Mouse (Mus musculus) liver, adult (tissue): ENCODE results near the gene Mxd3.

ENCODE experiments used
- GATA4 ChIP-seq: IDR thresholded peaks from 2 replicates; pipeline ENCODE4 v1.6.1; 2014; ENCODE audit warnings: mild to moderate bottlenecking, low read length; ENCODE audit not compliant: insufficient replicate concordance

The Mxd3 gene

DNA sequence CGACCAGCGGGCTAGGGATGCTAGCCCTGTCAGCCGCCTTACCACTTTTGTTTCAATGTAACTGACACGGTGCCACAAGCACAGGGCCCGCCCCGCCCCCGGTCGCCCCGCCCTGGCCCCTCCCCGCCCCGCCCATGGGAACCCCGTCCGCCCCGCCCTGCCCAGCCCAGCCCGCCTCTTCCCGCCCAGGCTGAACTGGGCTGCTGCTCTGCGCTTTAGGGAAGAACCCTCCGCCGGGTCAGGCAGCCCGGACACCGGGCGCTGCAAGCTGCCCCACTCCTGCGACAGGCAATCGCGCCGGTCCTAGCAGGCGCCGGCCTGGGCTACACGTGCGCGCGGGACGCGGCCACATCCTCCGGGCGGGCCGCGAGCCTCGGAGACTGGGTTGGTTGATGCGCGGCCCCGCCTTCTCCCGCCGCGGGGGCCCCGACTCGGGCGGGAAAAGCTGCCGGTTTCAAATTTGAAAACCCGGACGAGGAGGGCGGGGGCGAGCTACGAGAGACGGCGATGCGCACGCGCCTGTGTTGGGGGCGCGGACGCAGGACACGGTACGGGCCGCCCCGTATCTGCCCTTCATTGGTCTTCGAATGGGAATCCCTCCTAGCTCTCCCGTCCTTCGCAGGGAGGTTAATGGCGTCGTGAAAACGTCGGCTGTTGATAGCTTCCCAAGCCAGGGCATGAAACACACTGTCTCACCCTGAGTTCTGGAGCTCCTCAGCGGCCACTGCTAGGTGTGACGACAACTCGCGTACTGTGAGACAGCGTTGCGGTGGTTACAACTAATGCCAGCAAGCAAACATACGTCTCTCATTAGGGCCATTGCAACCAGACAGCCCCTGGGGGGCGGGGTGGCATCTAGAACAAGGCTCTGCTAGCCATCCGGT is at the start of gene Mxd3:
Gene Mxd3 (minus strand): TSS at position 141 of the 884 bp plus-strand sequence.
- TF ChIP-seq GATA4 = no peak

GRCm38 (mm10) chr13:55378907-55379580 is 49.4 kb upstream of the Mxd3 start:
- no peak for TF ChIP-seq GATA4

- no peak for TF ChIP-seq GATA4
These were observed 46.3 kb upstream of the Mxd3 start for GRCm38 (mm10) chr13:55375877-55376276.

GRCm38 (mm10) chr13:55374206-55374924 is 44.7 kb upstream of the Mxd3 start:
- no peak for TF ChIP-seq GATA4

GRCm38 (mm10) chr13:55371740-55372139 is 42.1 kb upstream of the Mxd3 start:
- no peak for TF ChIP-seq GATA4

- TF ChIP-seq GATA4 = no peak
These were observed 41.5 kb upstream of the Mxd3 start for GRCm38 (mm10) chr13:55371007-55371681.

DNA sequence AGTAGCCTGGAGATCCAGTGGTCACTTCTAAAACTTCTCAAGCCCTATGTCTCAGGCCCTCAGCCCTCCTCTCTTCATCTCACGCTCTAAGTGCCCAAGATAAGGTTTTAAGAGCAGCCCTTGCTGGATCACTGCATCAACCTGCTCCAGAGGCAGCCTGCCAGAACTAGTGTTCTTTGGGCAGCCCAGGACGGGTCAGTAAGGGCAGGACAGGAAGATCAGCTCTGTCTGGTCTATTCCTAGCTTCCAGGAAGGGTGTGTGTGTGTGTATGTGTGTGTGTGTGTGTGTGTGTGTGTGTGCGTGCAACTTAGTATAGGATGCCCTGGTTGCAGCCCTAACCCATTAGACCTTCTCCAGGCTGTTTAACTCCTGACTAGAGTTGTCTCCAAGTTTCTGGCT is 40.6 kb upstream of the Mxd3 start:
- TF ChIP-seq GATA4 = no peak

- no peak for TF ChIP-seq GATA4
These were observed 40.0 kb upstream of the Mxd3 start, which contains the start of gene Rgs14 for GRCm38 (mm10) chr13:55369531-55370114. Gene Rgs14, plus strand, starts transcription at chr13:55369732.

DNA sequence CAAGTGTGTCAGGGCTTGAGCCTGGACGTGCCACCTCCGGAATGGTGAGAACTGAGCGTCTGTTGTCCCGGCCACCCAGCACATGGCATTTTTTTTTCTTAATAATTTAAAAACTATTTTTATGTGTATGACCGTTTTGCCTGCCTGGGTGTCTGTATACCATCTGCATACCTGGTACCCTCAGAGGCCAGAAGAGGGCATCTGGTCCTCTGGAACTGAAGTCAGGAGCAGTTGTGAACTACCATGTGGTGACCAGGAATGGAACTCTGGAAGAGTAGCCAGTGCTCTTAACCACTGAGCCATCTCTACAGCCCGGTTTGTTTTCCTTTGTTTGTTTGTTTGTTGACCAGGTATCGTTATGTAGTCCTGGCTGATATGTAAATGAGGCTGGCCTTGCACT is 38.8 kb upstream of the Mxd3 start:
- TF ChIP-seq GATA4 = no peak

- TF ChIP-seq GATA4 = no peak
These were observed 32.9 kb upstream of the Mxd3 start, which contains the start of gene Lman2 for GRCm38 (mm10) chr13:55362453-55363060. Gene Lman2, minus strand, starts transcription at chr13:55362783.

DNA sequence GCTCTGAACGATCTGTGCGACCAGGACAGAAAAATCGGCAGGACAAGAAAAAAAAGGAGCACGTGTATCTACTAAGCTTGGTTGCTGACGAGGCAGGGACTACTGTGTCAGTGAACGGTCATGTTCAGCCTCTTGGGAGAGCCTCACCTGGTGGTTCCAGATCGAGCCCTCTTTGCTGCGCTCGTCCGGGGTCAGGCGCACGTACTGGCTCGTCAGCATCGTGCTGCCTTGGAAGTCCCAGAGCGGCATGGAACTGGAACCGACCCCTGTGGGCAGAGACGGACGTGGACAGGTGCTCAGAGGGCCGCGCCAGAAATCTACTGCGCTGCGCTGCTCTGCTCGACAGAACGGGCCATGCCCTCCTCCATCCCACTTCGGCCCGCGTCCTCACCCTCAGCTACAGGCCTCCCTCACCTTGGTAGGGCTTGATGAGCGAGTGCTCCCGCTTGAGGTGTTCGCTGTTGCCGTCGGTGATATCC is 32.4 kb upstream of the Mxd3 start:
- TF ChIP-seq GATA4 = no peak

- TF ChIP-seq GATA4 = no peak
These were observed 31.5 kb upstream of the Mxd3 start for GRCm38 (mm10) chr13:55361145-55361544.

- TF ChIP-seq GATA4 = no peak
These were observed 17.1 kb upstream of the Mxd3 start for GRCm38 (mm10) chr13:55346745-55347144.

GRCm38 (mm10) chr13:55344286-55344685 is 14.7 kb upstream of the Mxd3 start:
- TF ChIP-seq GATA4 = no peak
